Comparison of ENCODE assay signal across 9 mouse cellular contexts in the genomic region with DNA sequence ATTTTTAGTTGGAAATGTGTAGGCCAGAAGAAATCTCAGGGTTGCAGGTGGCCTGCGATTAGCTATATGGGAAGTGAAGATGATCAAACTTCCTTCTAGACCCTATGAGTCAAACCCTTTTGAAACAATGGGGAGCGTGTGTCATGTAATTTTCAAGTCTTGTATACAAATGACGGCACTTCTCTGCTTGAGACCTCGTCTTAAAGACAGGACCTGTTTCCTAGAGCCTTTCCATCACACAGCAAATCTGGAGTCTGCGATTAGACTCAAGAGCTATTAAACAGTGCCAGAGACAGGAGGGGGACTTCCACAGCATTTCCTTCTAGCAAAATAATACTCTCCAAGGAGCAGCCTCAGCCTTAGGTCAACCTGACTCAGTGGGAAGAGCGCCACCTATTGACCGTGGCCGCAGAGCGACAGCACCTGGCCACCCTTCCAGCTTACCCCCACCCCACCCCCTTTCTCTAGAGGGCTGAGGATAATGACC.
A peak's percentile ranks its signal among the peaks of the same experiment; 100 is the strongest.
DNase-seq lines count a peak whose midpoint lies in the region; ATAC-seq and TF ChIP-seq lines count a peak whose summit lies in the region.
"Had no signal": no experiment of that assay in that cellular context is flagged by ENCODE, and none has a peak within 500 bp of the region (broad histone marks: within the 10 kb centered on the region; RNA-seq: fewer than 3 reads in every experiment).

No protein-coding gene starts in this region.

- H3K27ac ChIP-seq in kidney, embryonic 15.5 days: 0 out of 2 replicates have a peak overlapping the region, but pooled peaks have one; percentile 27
- peak overlapping the region; percentile 55; the same call in 1 of the 2 replicates for H3K27ac ChIP-seq in lung, postnatal 0 days (ENCODE audit: low read length)
- H3K27ac ChIP-seq: embryonic facial prominence, embryonic 13.5 days had no signal

- peak; percentile 88 for TF ChIP-seq CTCF in lung, postnatal 0 days (IDR thresholded peaks at IDR 0.05)

- 39% methylated on average over 9 of the region's 9 CpGs for WGBS in kidney, embryonic 15.5 days
- WGBS in lung, postnatal 0 days: 20% methylated on average over 9 of the region's 9 CpGs

- TF ChIP-seq EP300 in lung, postnatal 0 days (IDR thresholded peaks at IDR 0.05): peak; percentile 98

- DNase-seq in ovary, postnatal 10 days (ENCODE audit: low spot score): peak; percentile 10
- DNase-seq in ovary, adult 18-20 months (ENCODE audit: low spot score): no peak
- peak; percentile 4 for DNase-seq in c-Kit-positive CD71-positive TER-119-positive erythroid progenitor cells, embryonic 14.5 days (ENCODE audit: low spot score)
- DNase-seq in heart, adult 18-20 months: peak; percentile 77 to 83
- peak; percentile 87 for DNase-seq in lung, postnatal 0 days (ENCODE audit: low spot score)
- peak; percentile 30 to 48 for DNase-seq in right cerebral cortex, adult 2 months (ENCODE audit: low spot score in 2 of 2)
- DNase-seq in cerebellum, adult 18-20 months: no peak

- 0 out of 2 replicates have a peak, but pooled peaks cover 6% of the 10 kb centered on the region for H3K4me1 ChIP-seq in kidney, embryonic 15.5 days
- H3K4me1 ChIP-seq in lung, postnatal 0 days (ENCODE audit: insufficient read depth, low read depth, low read length): no peaks in the 10 kb centered on the region

- H3K4me2 ChIP-seq in kidney, embryonic 15.5 days: no peak overlapping the region
- H3K4me2 ChIP-seq in lung, postnatal 0 days (replicated peaks; ENCODE audit: low read depth, low read length): no peak overlapping the region
- H3K4me2 ChIP-seq: embryonic facial prominence, embryonic 13.5 days had no signal

- ATAC-seq in kidney, embryonic 15.5 days (replicated peaks; ENCODE audit: low FRiP score): peak; percentile 86
- peak; percentile 88 for ATAC-seq in lung, postnatal 0 days

- H3K36me3 ChIP-seq in kidney, embryonic 15.5 days: no peaks in the 10 kb centered on the region
- no peaks in the 10 kb centered on the region for H3K36me3 ChIP-seq in lung, postnatal 0 days (ENCODE audit: insufficient read depth, low read length)
- H3K36me3 ChIP-seq: embryonic facial prominence, embryonic 13.5 days had no signal

- no peaks in the 10 kb centered on the region for H3K9me3 ChIP-seq in kidney, embryonic 15.5 days (replicated peaks)
- H3K9me3 ChIP-seq in lung, postnatal 0 days (ENCODE audit: low read length): no peaks in the 10 kb centered on the region
- H3K9me3 ChIP-seq: embryonic facial prominence, embryonic 13.5 days had no signal

- H3K9ac ChIP-seq in kidney, embryonic 15.5 days: no peak overlapping the region
- no peak overlapping the region for H3K9ac ChIP-seq in lung, postnatal 0 days (replicated peaks; ENCODE audit: low read depth)
- H3K9ac ChIP-seq: embryonic facial prominence, embryonic 13.5 days had no signal

- H3K4me3 ChIP-seq in kidney, embryonic 15.5 days (replicated peaks): no peak overlapping the region
- no peak overlapping the region for H3K4me3 ChIP-seq in lung, postnatal 0 days (ENCODE audit: low read depth, low read length)
- H3K4me3 ChIP-seq: embryonic facial prominence, embryonic 13.5 days had no signal

- no peaks in the 10 kb centered on the region for H3K27me3 ChIP-seq in kidney, embryonic 15.5 days
- H3K27me3 ChIP-seq in lung, postnatal 0 days (replicated peaks; ENCODE audit: insufficient read depth, low read length): no peaks in the 10 kb centered on the region
- H3K27me3 ChIP-seq: embryonic facial prominence, embryonic 13.5 days had no signal

Comparison
In these comparisons a context has a peak if more than half of its experiments do, and no peak if none do; other contexts are left out.
1. DNase-seq: peak in ovary, postnatal 10 days (single experiment), c-Kit-positive CD71-positive TER-119-positive erythroid progenitor cells, embryonic 14.5 days (single experiment), heart, adult 18-20 months (2 of 2), lung, postnatal 0 days (single experiment) and right cerebral cortex, adult 2 months (2 of 2); none in ovary, adult 18-20 months (single experiment) and cerebellum, adult 18-20 months (0 of 2).